Mouse (Mus musculus) heart, adult 11 months (tissue): ENCODE data around the gene Hsbp1.

Source experiments
- DNase-seq: peaks from one replicate; pipeline ENCODE4 v3.0.0; 2022

Gene Hsbp1

DNA sequence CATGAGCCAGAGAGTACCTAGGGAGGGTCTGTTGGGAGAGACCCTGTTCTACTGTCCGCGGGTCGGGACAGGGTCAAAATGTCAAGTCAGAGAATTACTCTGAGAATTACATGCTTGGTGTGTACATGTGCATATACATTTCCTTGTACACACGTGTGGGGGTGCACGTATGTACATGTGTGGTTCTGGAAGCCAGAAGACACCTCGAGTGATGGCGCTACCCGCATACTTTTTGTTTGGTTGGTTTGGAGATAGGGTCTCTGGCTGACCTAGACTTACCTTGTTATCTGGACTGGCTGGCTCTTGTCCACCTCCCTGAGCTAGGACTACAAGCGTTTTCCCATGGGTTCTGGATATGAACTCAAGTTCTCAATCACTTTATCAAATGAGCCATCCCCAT lies 49.8 kb downstream of the Hsbp1 start:
- peak; percentile 91 for DNase-seq

DNA sequence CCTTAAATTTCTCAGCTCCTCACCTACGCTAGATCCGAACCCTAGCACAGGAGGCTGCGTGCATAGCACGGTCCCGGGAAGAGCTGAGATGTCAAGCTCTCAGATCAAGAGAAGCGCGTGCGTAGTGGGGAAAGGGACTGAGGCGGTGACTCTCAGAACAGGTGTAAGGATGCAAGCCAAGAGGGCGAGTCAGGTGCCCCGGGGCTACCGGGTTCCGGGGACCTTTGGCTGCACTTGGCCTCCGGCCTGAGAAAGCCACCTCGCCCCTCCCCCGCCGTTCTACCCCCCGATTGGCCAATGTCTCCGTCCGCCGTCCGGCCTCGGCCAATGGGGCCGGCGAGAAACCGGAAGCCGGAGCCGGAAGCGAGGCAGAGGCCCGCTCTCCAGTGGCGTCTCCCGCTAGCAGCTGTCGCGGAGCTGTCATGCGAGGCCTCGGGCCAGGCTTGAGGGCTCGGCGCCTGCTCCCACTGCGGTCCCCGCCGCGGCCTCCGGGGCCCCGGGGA lies 50.3 kb downstream of the Hsbp1 start, which contains the start of gene Mlycd:
TSS of gene Mlycd (plus strand) at position 355 of the 503 bp plus-strand sequence.
- peak; percentile 100 for DNase-seq

DNA sequence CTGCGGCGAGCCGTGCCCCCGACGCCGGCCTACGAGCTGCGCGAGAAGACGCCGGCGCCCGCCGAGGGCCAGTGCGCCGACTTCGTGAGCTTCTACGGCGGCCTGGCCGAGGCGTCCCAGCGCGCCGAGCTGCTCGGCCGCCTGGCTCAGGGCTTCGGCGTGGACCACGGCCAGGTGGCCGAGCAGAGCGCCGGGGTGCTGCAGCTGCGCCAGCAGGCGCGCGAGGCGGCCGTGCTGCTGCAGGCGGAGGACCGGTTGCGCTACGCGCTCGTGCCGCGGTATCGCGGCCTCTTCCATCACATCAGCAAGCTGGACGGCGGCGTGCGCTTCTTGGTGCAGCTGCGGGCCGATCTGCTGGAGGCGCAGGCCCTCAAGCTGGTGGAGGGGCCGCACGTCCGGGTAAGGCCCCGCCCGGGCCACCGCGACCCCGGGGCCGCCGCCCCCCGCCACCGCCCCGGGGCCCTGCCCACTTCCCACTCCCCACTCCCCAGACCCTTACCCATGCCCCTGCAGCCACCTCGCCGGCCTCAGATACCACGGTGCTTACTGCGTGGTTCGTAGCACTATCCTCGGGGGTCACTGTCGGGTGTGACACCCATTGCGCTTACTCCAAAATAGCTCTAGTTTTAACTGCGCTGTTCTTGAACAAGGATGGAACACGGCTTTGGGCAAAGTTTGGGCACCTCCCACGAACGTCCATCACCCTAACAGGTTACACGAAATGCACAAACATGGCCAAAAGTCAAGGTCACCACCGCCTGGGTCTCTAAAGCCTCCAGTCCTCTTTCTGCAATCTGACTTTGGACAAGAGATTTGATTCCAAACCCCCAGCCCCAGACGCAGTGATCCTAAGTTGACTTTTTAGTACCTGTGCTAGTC lies 51.0 kb downstream of the Hsbp1 start:
- DNase-seq = peak; percentile 91
